In genomic region chr10:62601833-62602176, GRCm38 (mm10) we compare ENCODE assay signal across 8 mouse cellular contexts. TPM values are rescaled to one million over a fixed set of nuclear protein-coding genes. Genes with fewer than 3 reads are reported as not detected.
A peak's percentile ranks its signal among the peaks of the same experiment; 100 is the strongest.
DNase-seq lines count a peak whose midpoint lies in the region; ATAC-seq and TF ChIP-seq lines count a peak whose summit lies in the region.

No protein-coding gene starts in this region.

- WGBS in kidney, embryonic 14.5 days, result under 1% methylated on average over 23 of the region's 23 CpGs
- under 1% methylated on average over 23 of the region's 23 CpGs for WGBS in hindbrain, postnatal 0 days
- under 1% methylated on average over 23 of the region's 23 CpGs for WGBS in midbrain, embryonic 16.5 days

- no peak for TF ChIP-seq POLR2A in cortical plate, adult 2 months (IDR thresholded peaks at IDR 0.05; ENCODE audit: extremely low read depth, insufficient read depth, low read length)

- ATAC-seq in kidney, embryonic 14.5 days (ENCODE audit: low FRiP score, low TSS enrichment), result peak; percentile 80
- ATAC-seq in hindbrain, postnatal 0 days, result peak; percentile 81
- peak; percentile 85 for ATAC-seq in midbrain, embryonic 16.5 days
- no peak for ATAC-seq in activated CD4-positive, CD25-positive, alpha-beta regulatory T cell, adult 4 months

- H3K9me3 ChIP-seq in kidney, embryonic 14.5 days (ENCODE audit: control insufficient read depth, low read length), result no peaks in the 10 kb centered on the region
- no peaks in the 10 kb centered on the region for H3K9me3 ChIP-seq in hindbrain, postnatal 0 days (ENCODE audit: low read length)
- H3K9me3 ChIP-seq in midbrain, embryonic 16.5 days (replicated peaks; ENCODE audit: control insufficient read depth, low read length, poor library complexity, severe bottlenecking), result no peaks in the 10 kb centered on the region

- no peaks in the 10 kb centered on the region; the same call in 1 of the 2 replicates for H3K4me1 ChIP-seq in kidney, embryonic 14.5 days (ENCODE audit: control insufficient read depth, insufficient read depth, low read length)
- peaks cover 2% of the 10 kb centered on the region; the same call in 1 of the 2 replicates for H3K4me1 ChIP-seq in cortical plate, adult 2 months (ENCODE audit: control insufficient read depth, insufficient read depth, low read length)
- no peaks in the 10 kb centered on the region; the same call in 1 of the 2 replicates for H3K4me1 ChIP-seq in hindbrain, postnatal 0 days (ENCODE audit: insufficient read depth, low read length)
- H3K4me1 ChIP-seq in midbrain, embryonic 16.5 days (ENCODE audit: control insufficient read depth, insufficient read depth, low read length), result peaks cover 14% of the 10 kb centered on the region

- peaks cover 20% of the 10 kb centered on the region for H3K36me3 ChIP-seq in kidney, embryonic 14.5 days (ENCODE audit: control insufficient read depth, insufficient read depth, low read length)
- peaks cover 14% of the 10 kb centered on the region for H3K36me3 ChIP-seq in hindbrain, postnatal 0 days (ENCODE audit: insufficient read depth, low read length)
- H3K36me3 ChIP-seq in midbrain, embryonic 16.5 days (ENCODE audit: control insufficient read depth, insufficient read depth, low read length), result 0 out of 2 replicates have a peak, but pooled peaks cover 8% of the 10 kb centered on the region

- DNase-seq in kidney, postnatal 14 days, result no peak
- no peak for DNase-seq in hindbrain, postnatal 0 days (ENCODE audit: low spot score)
- no peak for DNase-seq in kidney, adult 18-20 months
- DNase-seq in cerebellum, postnatal 4 days (ENCODE audit: low spot score in 2 of 2), result no peak

- H3K9ac ChIP-seq in kidney, embryonic 14.5 days (ENCODE audit: low read depth, low read length), result peak overlapping the region; percentile 80
- H3K9ac ChIP-seq in hindbrain, postnatal 0 days (replicated peaks; ENCODE audit: low read length), result peak overlapping the region; percentile 61
- peak overlapping the region; percentile 86 for H3K9ac ChIP-seq in midbrain, embryonic 16.5 days (ENCODE audit: low read depth, low read length)

- H3K27me3 ChIP-seq in kidney, embryonic 14.5 days (ENCODE audit: control insufficient read depth, insufficient read depth, low read length), result no peaks in the 10 kb centered on the region
- no peaks in the 10 kb centered on the region for H3K27me3 ChIP-seq in hindbrain, postnatal 0 days (ENCODE audit: insufficient read depth, low read length)
- H3K27me3 ChIP-seq in midbrain, embryonic 16.5 days (ENCODE audit: control insufficient read depth, insufficient read depth, low read depth, low read length), result no peaks in the 10 kb centered on the region

- no peak for TF ChIP-seq CTCF in cortical plate, adult 2 months (IDR thresholded peaks at IDR 0.05; ENCODE audit: extremely low read depth, insufficient read depth, low read length)
- no peak for TF ChIP-seq CTCF in hindbrain, postnatal 0 days (IDR thresholded peaks at IDR 0.05; ENCODE audit: low read depth)

- H3K4me2 ChIP-seq in kidney, embryonic 14.5 days (replicated peaks; ENCODE audit: low read depth, low read length), result peak overlapping the region; percentile 93
- peak overlapping the region; percentile 92 for H3K4me2 ChIP-seq in hindbrain, postnatal 0 days (ENCODE audit: low read depth, low read length)
- H3K4me2 ChIP-seq in midbrain, embryonic 16.5 days (ENCODE audit: low read length), result peak overlapping the region; percentile 99

- H3K27ac ChIP-seq in kidney, embryonic 14.5 days (ENCODE audit: low read depth, low read length), result peak overlapping the region; percentile 78; the same call in 1 of the 2 replicates
- no peak overlapping the region for H3K27ac ChIP-seq in cortical plate, adult 2 months (ENCODE audit: insufficient read depth, low read length)
- peak overlapping the region; percentile 69; the same call in 1 of the 2 replicates for H3K27ac ChIP-seq in hindbrain, postnatal 0 days
- H3K27ac ChIP-seq in midbrain, embryonic 16.5 days (ENCODE audit: low read length), result peak overlapping the region; percentile 87

- peak overlapping the region; percentile 98 for H3K4me3 ChIP-seq in kidney, embryonic 14.5 days (ENCODE audit: low read length)
- peak overlapping the region; percentile 76 for H3K4me3 ChIP-seq in cortical plate, adult 2 months (ENCODE audit: insufficient read depth, low read length)
- H3K4me3 ChIP-seq in hindbrain, postnatal 0 days (ENCODE audit: low read length), result peak overlapping the region; percentile 71
- peak overlapping the region; percentile 99 for H3K4me3 ChIP-seq in midbrain, embryonic 16.5 days (ENCODE audit: low read depth, low read length)

RNA-seq across cellular contexts. Expression of gene Ddx21, which starts 0.3 kb away (rescaled TPM):
- polyA plus RNA-seq in kidney, embryonic 14.5 days (2014; fragmentation: Nextera tagmentation; extraction: Ambion mirVana), result 23.4 and 36.3 TPM in 2 replicates
- polyA plus RNA-seq in cortical plate, adult 2 months (2012; rRNA removed), result 16.0 and 17.4 TPM in 2 replicates
- 15.8 and 20.5 TPM in 2 replicates for total RNA-seq in hindbrain, postnatal 0 days (2014; rRNA removed)
- 10.0 and 10.1 TPM in 2 replicates for polyA plus RNA-seq in hindbrain, postnatal 0 days (2015; fragmentation: Nextera tagmentation; extraction: Ambion mirVana)
- polyA plus RNA-seq in midbrain, embryonic 16.5 days (2015; fragmentation: Nextera tagmentation; extraction: Ambion mirVana), result 14.2 and 14.9 TPM in 2 replicates
- 10 to 100 TPM; 54.1 to 60.2 TPM for polyA plus RNA-seq in activated CD4-positive, CD25-positive, alpha-beta regulatory T cell, adult 4 months (2017; shearing (Covaris generic))

RNA-seq across cellular contexts. Expression of gene Kif1bp, which starts 23.5 kb away (rescaled TPM):
- 32.4 and 41.5 TPM in 2 replicates for polyA plus RNA-seq in kidney, embryonic 14.5 days (2014; fragmentation: Nextera tagmentation; extraction: Ambion mirVana)
- 141 and 142 TPM in 2 replicates for polyA plus RNA-seq in cortical plate, adult 2 months (2012; rRNA removed)
- total RNA-seq in hindbrain, postnatal 0 days (2014; rRNA removed), result 78.2 and 99.3 TPM in 2 replicates
- polyA plus RNA-seq in hindbrain, postnatal 0 days (2015; fragmentation: Nextera tagmentation; extraction: Ambion mirVana), result 69.6 and 71.2 TPM in 2 replicates
- polyA plus RNA-seq in midbrain, embryonic 16.5 days (2015; fragmentation: Nextera tagmentation; extraction: Ambion mirVana), result 72.0 and 72.9 TPM in 2 replicates
- 1 to 10 TPM; 4.1 to 6.0 TPM for polyA plus RNA-seq in activated CD4-positive, CD25-positive, alpha-beta regulatory T cell, adult 4 months (2017; shearing (Covaris generic))

RNA-seq across cellular contexts. Expression of gene Ddx50, which starts 49.2 kb away (rescaled TPM):
- polyA plus RNA-seq in kidney, embryonic 14.5 days (2014; fragmentation: Nextera tagmentation; extraction: Ambion mirVana), result 101 and 138 TPM in 2 replicates
- 77.5 and 78.3 TPM in 2 replicates for polyA plus RNA-seq in cortical plate, adult 2 months (2012; rRNA removed)
- 27.5 and 34.8 TPM in 2 replicates for total RNA-seq in hindbrain, postnatal 0 days (2014; rRNA removed)
- 76.8 and 77.5 TPM in 2 replicates for polyA plus RNA-seq in hindbrain, postnatal 0 days (2015; fragmentation: Nextera tagmentation; extraction: Ambion mirVana)
- polyA plus RNA-seq in midbrain, embryonic 16.5 days (2015; fragmentation: Nextera tagmentation; extraction: Ambion mirVana), result 89.4 and 96.8 TPM in 2 replicates
- 10 to 100 TPM; 91.8 to 100.0 TPM for polyA plus RNA-seq in activated CD4-positive, CD25-positive, alpha-beta regulatory T cell, adult 4 months (2017; shearing (Covaris generic))
